Mouse (Mus musculus): ENCODE results near the gene Kif19a. TPM values are rescaled to one million over a fixed set of nuclear protein-coding genes. Genes with fewer than 3 reads are reported as not detected.

The Kif19a gene
- polyA plus RNA-seq, 1 experiment from 2014 or later, result 0.40 TPM

GRCm38 (mm10) chr11:114732890-114733289 is 32.3 kb upstream of the Kif19a start:
- H3K9me3 ChIP-seq, result no peaks in the 10 kb centered on the region
- no peak overlapping the region for H3K4me3 ChIP-seq
- ATAC-seq (ENCODE audit: borderline replicate concordance, extremely low read depth, low FRiP score, low TSS enrichment), result no peak
- H3K36me3 ChIP-seq, result no peaks in the 10 kb centered on the region
- peaks cover 3% of the 10 kb centered on the region; the same call in 1 of the 2 replicates for H3K4me1 ChIP-seq
- WGBS, result 72% methylated on average over 22 of the region's 22 CpGs
- H3K9ac ChIP-seq, result no peak overlapping the region
- no peak overlapping the region for H3K27ac ChIP-seq
- H3K27me3 ChIP-seq, result no peaks in the 10 kb centered on the region
- no peak overlapping the region for H3K4me2 ChIP-seq

DNA sequence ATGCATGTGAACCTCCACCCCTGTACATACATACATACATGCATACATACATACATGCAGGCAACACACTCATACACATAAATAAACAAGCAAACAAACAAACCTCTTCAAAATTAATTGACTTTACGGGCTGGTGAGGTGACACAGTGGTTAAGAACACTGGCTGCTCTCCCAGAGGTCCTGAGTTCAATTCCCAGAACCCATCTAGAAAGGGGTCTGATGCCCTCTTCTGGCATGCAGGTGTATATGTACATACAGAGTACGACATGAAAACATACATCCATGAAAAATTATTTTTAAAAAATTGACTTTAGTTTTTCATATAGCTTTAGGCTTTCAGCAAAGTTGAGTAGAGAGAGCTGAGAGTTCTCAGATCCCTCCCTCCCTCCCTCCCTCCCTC is 29.1 kb upstream of the Kif19a start:
- Histone ChIP-seq H3K9me3 (no peaks in the 10 kb centered on the region), H3K36me3 (no peaks in the 10 kb centered on the region)
- WGBS, result 61% methylated on average over 2 of the region's 2 CpGs

DNA sequence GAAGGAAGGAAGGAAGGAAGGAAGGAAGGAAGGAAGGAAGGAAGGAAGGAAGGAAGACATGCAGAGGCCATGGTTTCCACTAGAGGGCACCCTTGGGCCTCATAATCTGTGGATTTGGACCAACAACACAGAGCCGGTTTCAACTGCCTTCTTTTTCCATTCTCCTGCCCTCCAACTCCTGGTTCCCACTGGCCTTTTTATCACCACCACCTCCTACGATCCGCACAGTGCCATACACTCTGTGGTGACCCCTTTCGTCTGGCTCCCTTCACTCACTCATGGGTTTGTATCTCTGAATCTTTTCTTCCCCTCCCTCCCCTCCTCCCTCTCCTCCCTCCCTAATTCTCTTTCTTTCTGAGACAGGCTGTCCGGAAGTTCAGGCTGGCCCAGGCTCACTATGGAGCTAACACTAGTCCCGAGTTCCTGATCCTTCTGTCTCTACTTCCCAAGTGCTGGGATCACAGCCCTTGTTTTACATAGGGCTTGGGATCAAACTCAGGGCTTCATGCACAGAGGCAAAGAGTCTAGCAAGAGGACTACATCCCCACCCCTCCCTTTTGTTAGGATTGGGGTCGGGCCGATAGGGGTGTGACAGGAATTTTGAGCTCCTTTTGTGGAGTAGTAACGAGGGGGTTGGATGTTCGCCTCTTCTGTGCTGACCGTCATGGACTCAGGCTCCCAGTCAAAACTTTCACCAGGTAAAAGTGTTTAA is 28.1 kb upstream of the Kif19a start:
- Histone ChIP-seq H3K9me3 (no peaks in the 10 kb centered on the region), H3K27me3 (no peaks in the 10 kb centered on the region), H3K27ac (no peak overlapping the region), H3K4me1 (no peaks in the 10 kb centered on the region), H3K36me3 (no peaks in the 10 kb centered on the region), H3K4me2 (peak overlapping the region; percentile 18; the same call in 1 of the 2 replicates), H3K4me3 (no peak overlapping the region), H3K9ac (no peak overlapping the region)
- ATAC-seq (ENCODE audit: borderline replicate concordance, extremely low read depth, low FRiP score, low TSS enrichment), result no peak
- WGBS, result 31% methylated on average over 11 of the region's 11 CpGs

More for the DNA sequence above, 29.1 kb upstream of the Kif19a start:
- H3K4me1 ChIP-seq, result no peaks in the 10 kb centered on the region
- H3K9ac ChIP-seq, result no peak overlapping the region
- H3K27me3 ChIP-seq, result no peaks in the 10 kb centered on the region
- no peak overlapping the region for H3K27ac ChIP-seq
- no peak overlapping the region for H3K4me2 ChIP-seq
- no peak for ATAC-seq (ENCODE audit: borderline replicate concordance, extremely low read depth, low FRiP score, low TSS enrichment)
- no peak overlapping the region for H3K4me3 ChIP-seq

- H3K9ac ChIP-seq, result no peak overlapping the region
- WGBS, result 39% methylated on average over 10 of the region's 10 CpGs
Measured at GRCm38 (mm10) chr11:114740598-114740997, 24.6 kb upstream of the Kif19a start.

GRCm38 (mm10) chr11:114741451-114741850 is 23.7 kb upstream of the Kif19a start:
- Histone ChIP-seq H3K27ac (no peak overlapping the region), H3K4me3 (no peak overlapping the region), H3K9ac (no peak overlapping the region), H3K9me3 (no peaks in the 10 kb centered on the region), H3K4me1 (no peaks in the 10 kb centered on the region; the same call in 1 of the 2 replicates), H3K36me3 (no peaks in the 10 kb centered on the region), H3K4me2 (no peak overlapping the region), H3K27me3 (no peaks in the 10 kb centered on the region)
- WGBS, result 35% methylated on average over 6 of the region's 6 CpGs
- ATAC-seq (ENCODE audit: borderline replicate concordance, extremely low read depth, low FRiP score, low TSS enrichment), result no peak

More at GRCm38 (mm10) chr11:114740598-114740997, 24.6 kb upstream of the Kif19a start:
- no peaks in the 10 kb centered on the region; the same call in 1 of the 2 replicates for H3K4me1 ChIP-seq
- no peaks in the 10 kb centered on the region for H3K9me3 ChIP-seq
- H3K27ac ChIP-seq, result no peak overlapping the region
- no peaks in the 10 kb centered on the region for H3K36me3 ChIP-seq
- H3K4me2 ChIP-seq, result no peak overlapping the region
- H3K4me3 ChIP-seq, result no peak overlapping the region
- H3K27me3 ChIP-seq, result no peaks in the 10 kb centered on the region
- no peak for ATAC-seq (ENCODE audit: borderline replicate concordance, extremely low read depth, low FRiP score, low TSS enrichment)

- Histone ChIP-seq H3K36me3 (no peaks in the 10 kb centered on the region), H3K4me3 (no peak overlapping the region), H3K27ac (no peak overlapping the region), H3K9me3 (no peaks in the 10 kb centered on the region), H3K27me3 (no peaks in the 10 kb centered on the region), H3K9ac (no peak overlapping the region), H3K4me1 (no peaks in the 10 kb centered on the region; the same call in 1 of the 2 replicates), H3K4me2 (peak overlapping the region; percentile 44)
- WGBS, result under 1% methylated on average over 12 of the region's 12 CpGs
- peak; percentile 37; the same call in 1 of the 2 replicates for ATAC-seq (ENCODE audit: borderline replicate concordance, extremely low read depth, low FRiP score, low TSS enrichment)
Measured at GRCm38 (mm10) chr11:114745134-114745533, 20.1 kb upstream of the Kif19a start.

- no peaks in the 10 kb centered on the region; the same call in 1 of the 2 replicates for H3K4me1 ChIP-seq
- H3K36me3 ChIP-seq, result no peaks in the 10 kb centered on the region
- 55% methylated on average over 12 of the region's 12 CpGs for WGBS
- no peak overlapping the region for H3K27ac ChIP-seq
- no peak overlapping the region for H3K4me3 ChIP-seq
- no peaks in the 10 kb centered on the region for H3K9me3 ChIP-seq
- H3K4me2 ChIP-seq, result no peak overlapping the region
- H3K27me3 ChIP-seq, result no peaks in the 10 kb centered on the region
- no peak for ATAC-seq (ENCODE audit: borderline replicate concordance, extremely low read depth, low FRiP score, low TSS enrichment)
- no peak overlapping the region for H3K9ac ChIP-seq
Measured at GRCm38 (mm10) chr11:114747564-114748138, 17.5 kb upstream of the Kif19a start.

DNA sequence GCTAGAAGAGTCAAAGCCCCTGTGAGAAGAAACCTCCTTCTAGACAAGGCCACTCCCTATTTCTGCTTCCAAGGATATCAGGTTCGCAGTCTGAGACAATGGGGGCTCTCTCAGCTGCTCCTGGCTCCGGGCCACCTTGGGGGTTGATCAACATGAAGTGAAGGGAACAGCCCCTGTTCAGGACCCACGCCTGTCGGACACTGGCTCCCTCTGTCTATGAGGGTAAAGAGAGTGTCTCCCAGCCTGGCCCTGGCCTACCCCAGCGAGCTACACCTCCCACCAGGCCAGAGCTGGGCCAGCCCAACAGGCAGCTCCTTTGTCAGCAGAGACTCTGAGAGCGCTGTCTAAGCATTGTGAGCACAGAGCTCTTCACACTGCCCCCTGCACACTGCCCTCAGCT is 4.7 kb downstream of the Kif19a start:
- WGBS, result 25% methylated on average over 6 of the region's 6 CpGs
- H3K36me3 ChIP-seq, result no peaks in the 10 kb centered on the region
- no peak overlapping the region for H3K4me2 ChIP-seq
- H3K9me3 ChIP-seq, result no peaks in the 10 kb centered on the region
- peaks cover 17% of the 10 kb centered on the region for H3K27me3 ChIP-seq
- no peak overlapping the region for H3K9ac ChIP-seq
- no peak overlapping the region for H3K27ac ChIP-seq
- H3K4me1 ChIP-seq, result peaks cover 6% of the 10 kb centered on the region
- ATAC-seq (ENCODE audit: borderline replicate concordance, extremely low read depth, low FRiP score, low TSS enrichment), result no peak
- H3K4me3 ChIP-seq, result no peak overlapping the region

DNA sequence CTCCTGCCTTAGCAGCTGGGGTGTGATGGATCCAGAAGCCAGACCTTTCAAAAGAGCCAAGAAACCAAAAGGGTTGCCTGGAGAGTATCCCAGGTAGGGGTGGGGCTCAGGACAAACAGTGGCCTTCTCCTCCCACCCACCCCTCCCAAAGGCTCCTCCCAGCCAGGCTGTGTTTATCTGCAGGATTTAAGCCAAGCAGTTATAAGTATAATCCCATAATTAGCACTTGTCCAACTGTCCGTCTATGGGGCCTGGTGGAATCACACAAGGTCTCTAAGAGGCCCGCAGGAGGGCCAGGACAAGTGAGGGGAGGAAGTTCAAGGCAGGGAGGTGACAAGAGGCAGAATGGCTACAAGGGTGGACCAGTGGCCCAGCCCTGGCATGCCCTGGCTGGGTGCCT is 6.7 kb downstream of the Kif19a start:
- Histone ChIP-seq H3K4me3 (no peak overlapping the region), H3K27ac (no peak overlapping the region), H3K9me3 (no peaks in the 10 kb centered on the region), H3K36me3 (no peaks in the 10 kb centered on the region), H3K9ac (no peak overlapping the region), H3K27me3 (peaks cover 4% of the 10 kb centered on the region), H3K4me1 (no peaks in the 10 kb centered on the region), H3K4me2 (no peak overlapping the region)
- 63% methylated on average over 2 of the region's 2 CpGs for WGBS
- no peak for ATAC-seq (ENCODE audit: borderline replicate concordance, extremely low read depth, low FRiP score, low TSS enrichment)

DNA sequence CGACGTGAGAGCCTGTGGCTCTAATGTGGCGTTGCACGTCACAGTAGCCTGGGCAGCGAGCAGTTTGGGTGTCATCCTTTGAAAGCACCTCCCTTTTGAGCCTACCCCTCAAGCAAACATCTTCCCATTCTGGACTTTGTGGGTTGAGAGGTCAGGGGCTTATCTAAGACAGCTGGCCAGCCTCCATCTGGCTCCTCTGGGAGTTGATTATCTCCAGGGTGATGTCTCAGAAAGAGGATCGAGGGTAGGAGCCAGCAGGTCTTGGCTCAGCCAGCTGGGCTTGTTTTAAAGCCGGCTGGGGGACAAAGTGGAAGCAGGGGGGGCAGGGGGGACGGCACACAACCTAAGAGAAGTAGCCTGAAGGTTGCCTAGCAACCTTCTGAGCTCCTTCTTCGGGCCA is 14.9 kb downstream of the Kif19a start:
- Histone ChIP-seq H3K36me3 (no peaks in the 10 kb centered on the region), H3K27me3 (peaks cover 53% of the 10 kb centered on the region), H3K4me3 (no peak overlapping the region), H3K9me3 (no peaks in the 10 kb centered on the region), H3K4me1 (peaks cover 3% of the 10 kb centered on the region; the same call in 1 of the 2 replicates), H3K27ac (no peak overlapping the region), H3K9ac (no peak overlapping the region), H3K4me2 (no peak overlapping the region)
- no peak for ATAC-seq (ENCODE audit: borderline replicate concordance, extremely low read depth, low FRiP score, low TSS enrichment)
- 23% methylated on average over 9 of the region's 9 CpGs for WGBS

- no peak for ATAC-seq (ENCODE audit: borderline replicate concordance, extremely low read depth, low FRiP score, low TSS enrichment)
- Histone ChIP-seq H3K36me3 (no peaks in the 10 kb centered on the region), H3K27me3 (peaks cover 93% of the 10 kb centered on the region), H3K4me3 (peak overlapping the region; percentile 23), H3K9ac (no peak overlapping the region), H3K4me2 (peak overlapping the region; percentile 51), H3K9me3 (no peaks in the 10 kb centered on the region), H3K27ac (no peak overlapping the region), H3K4me1 (peaks cover 11% of the 10 kb centered on the region)
- 43% methylated on average over 10 of the region's 10 CpGs for WGBS
Measured at GRCm38 (mm10) chr11:114785892-114786291, 20.7 kb downstream of the Kif19a start.

DNA sequence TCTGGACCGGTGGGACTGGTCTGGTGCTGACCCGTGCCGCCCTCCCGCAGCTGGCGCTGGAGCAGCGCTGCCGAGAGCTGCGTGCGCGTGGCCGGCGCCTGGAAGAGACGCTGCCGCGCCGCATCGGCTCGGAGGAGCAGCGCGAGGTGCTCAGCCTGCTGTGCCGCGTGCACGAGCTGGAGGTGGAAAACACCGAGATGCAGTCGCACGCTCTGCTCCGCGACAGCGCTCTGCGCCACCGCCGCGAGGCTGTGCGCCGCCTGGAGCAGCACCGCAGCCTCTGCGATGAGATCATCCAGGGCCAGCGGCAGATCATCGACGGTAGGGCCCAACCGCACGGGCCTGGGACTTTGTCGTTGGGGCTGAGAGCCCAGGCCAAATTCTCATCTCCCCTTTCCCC is 21.1 kb downstream of the Kif19a start:
- no peaks in the 10 kb centered on the region for H3K9me3 ChIP-seq
- H3K4me2 ChIP-seq, result peak overlapping the region; percentile 51
- H3K9ac ChIP-seq, result no peak overlapping the region
- no peaks in the 10 kb centered on the region for H3K36me3 ChIP-seq
- 2% methylated on average over 43 of the region's 43 CpGs for WGBS
- H3K27me3 ChIP-seq, result peaks cover 93% of the 10 kb centered on the region
- peak; percentile 25; the same call in 1 of the 2 replicates for ATAC-seq (ENCODE audit: borderline replicate concordance, extremely low read depth, low FRiP score, low TSS enrichment)
- peaks cover 12% of the 10 kb centered on the region for H3K4me1 ChIP-seq
- no peak overlapping the region for H3K27ac ChIP-seq
- H3K4me3 ChIP-seq, result peak overlapping the region; percentile 23
